Mouse (Mus musculus) embryonic facial prominence, embryonic 14.5 days (tissue): ENCODE results near the gene Fibin. TPM values are rescaled to one million over a fixed set of nuclear protein-coding genes. Genes with fewer than 3 reads are reported as not detected.
A peak's percentile ranks its signal among the peaks of the same experiment; 100 is the strongest.

Experiments used
- ATAC-seq: fragments of 200-750 bp; cut with Nextera tagmentation; 2 replicates; pipeline ENCODE4 v1.8.0; 2017; ENCODE audit warnings: low read depth, moderate number of reproducible peaks, moderate TSS enrichment
- DNase-seq: peaks from one replicate; pipeline ENCODE4 v3.0.0-alpha.2; 2015; ENCODE audit warnings: low spot score
- H3K27ac ChIP-seq: fragments of 300-500 bp; sonication (generic); replicated peaks from 2 replicates; pipeline ENCODE4 v1.5.1; 2014; ENCODE audit warnings: low read depth, mild to moderate bottlenecking, low read length, moderate library complexity
- H3K27me3 ChIP-seq: fragments of 300-500 bp; sonication (generic); replicated peaks from 2 replicates; pipeline ENCODE4 v1.6.1; 2014; ENCODE audit warnings: low read length; ENCODE audit not compliant: control insufficient read depth, insufficient read depth
- H3K36me3 ChIP-seq: fragments of 300-500 bp; sonication (generic); 2 replicates; pipeline ENCODE4 v1.6.1; 2014; ENCODE audit warnings: low read length, mixed read lengths; ENCODE audit not compliant: control insufficient read depth, insufficient read depth
- H3K4me1 ChIP-seq: fragments of 300-500 bp; sonication (generic); 2 replicates; pipeline ENCODE4 v1.6.1; 2014; ENCODE audit warnings: antibody characterized with exemption, low read length; ENCODE audit not compliant: control insufficient read depth, insufficient read depth
- H3K4me2 ChIP-seq: fragments of 300-500 bp; sonication (generic); 2 replicates; pipeline ENCODE4 v1.6.1; 2014; ENCODE audit warnings: low read depth, mild to moderate bottlenecking, low read length, moderate library complexity, mixed read lengths
- H3K4me3 ChIP-seq: fragments of 300-500 bp; sonication (generic); 2 replicates; pipeline ENCODE4 v1.5.1; 2014; ENCODE audit warnings: low read depth, mild to moderate bottlenecking, low read length
- H3K9ac ChIP-seq: fragments of 300-500 bp; sonication (generic); 2 replicates; pipeline ENCODE4 v1.6.1; 2014; ENCODE audit warnings: low read depth, mild to moderate bottlenecking, low read length, moderate library complexity, mixed read lengths
- H3K9me3 ChIP-seq: fragments of 300-500 bp; sonication (generic); 2 replicates; pipeline ENCODE4 v1.6.1; 2016; ENCODE audit warnings: low read length; ENCODE audit not compliant: control insufficient read depth
- WGBS: fragments of 180-500 bp; shearing (Covaris S2); extraction: QIAGEN DNeasy Blood & Tissue Kit; methylation state at CpG from one replicate; pipeline ENCODE4 v1.1.7; 2014; 5-methylcytosine and 5-hydroxymethylcytosine counted together
- polyA plus RNA-seq: library from polyadenylated mRNA; unstranded; fragments of >200 nt; fragmentation: Nextera tagmentation; extraction: Ambion mirVana; gene quantifications from 2 replicates; pipeline ENCODE4 v1.2.1, GENCODE M21; 2014

Gene Fibin
- 119 and 142 TPM in 2 replicates for polyA plus RNA-seq

- WGBS = under 1% methylated on average over 33 of the region's 33 CpGs
- peak within 1 kb of the TSS; percentile 54 for H3K4me2 ChIP-seq
- DNase-seq = peak; percentile 84
- H3K9ac ChIP-seq = peak within 1 kb of the TSS; percentile 77
- H3K9me3 ChIP-seq = no peaks in the 10 kb centered on the region
- H3K36me3 ChIP-seq = no peaks in the 10 kb centered on the region
- H3K4me3 ChIP-seq = peak within 1 kb of the TSS; percentile 52
- no peaks in the 10 kb centered on the region; the same call in 1 of the 2 replicates for H3K27me3 ChIP-seq
- peaks cover 3% of the 10 kb centered on the region for H3K4me1 ChIP-seq
- peak within 1 kb of the TSS; percentile 84 for H3K27ac ChIP-seq
- peak; percentile 86 for ATAC-seq
These were observed at the start of gene Fibin for GRCm38 (mm10) chr2:110362432-110363283. Fibin (minus strand) TSS chr2:110363183.

DNA sequence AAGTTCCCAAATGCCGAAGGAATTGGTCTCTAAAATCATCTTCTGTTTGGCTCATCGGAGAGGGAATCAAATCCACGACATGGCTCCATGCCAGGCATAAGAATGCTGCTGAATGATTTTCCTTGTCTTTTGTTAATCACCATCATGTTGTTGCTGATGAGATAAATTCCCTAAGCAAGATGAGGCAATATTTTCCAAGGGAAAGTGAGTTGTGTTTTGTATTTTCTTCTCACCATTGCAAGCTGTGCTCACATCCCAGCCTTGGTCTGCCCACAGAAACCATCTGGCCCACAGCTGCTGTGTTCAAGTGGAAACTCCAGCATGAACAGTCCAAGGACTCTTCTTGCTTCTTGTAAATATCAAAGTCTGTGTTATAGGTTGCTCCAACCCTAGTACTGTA, 48.4 kb upstream of the Fibin start:
- 54% methylated on average over 3 of the region's 3 CpGs for WGBS
- H3K4me3 ChIP-seq = no peak overlapping the region
- DNase-seq (peak; percentile 87), ATAC-seq (peak; percentile 90)
- no peaks in the 10 kb centered on the region for H3K4me1 ChIP-seq
- H3K9me3 ChIP-seq = no peaks in the 10 kb centered on the region
- H3K4me2 ChIP-seq = no peak overlapping the region
- no peaks in the 10 kb centered on the region for H3K36me3 ChIP-seq
- no peaks in the 10 kb centered on the region for H3K27me3 ChIP-seq
- H3K9ac ChIP-seq = no peak overlapping the region
- H3K27ac ChIP-seq = peak overlapping the region; percentile 69

DNA sequence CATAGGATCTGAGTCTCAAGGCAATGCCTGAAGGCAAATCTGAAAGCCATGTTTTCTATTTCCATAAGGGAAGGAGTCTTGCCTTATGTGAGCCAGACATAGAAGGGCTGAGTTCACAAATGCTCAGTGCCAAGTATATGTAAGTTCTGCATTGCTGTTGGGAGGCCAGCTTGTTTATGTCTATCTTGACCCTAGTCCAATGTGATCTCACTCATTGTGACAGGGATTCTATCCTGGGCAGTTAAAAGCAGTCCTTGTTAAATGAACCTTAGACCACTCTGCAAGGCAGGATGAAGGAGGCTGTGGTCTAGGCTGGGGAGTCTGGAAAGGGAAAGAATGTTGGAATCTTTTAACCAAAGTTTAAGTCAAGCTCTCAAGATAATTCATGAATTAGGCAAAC, 45.8 kb upstream of the Fibin start:
- H3K4me3 ChIP-seq = no peak overlapping the region
- H3K36me3 ChIP-seq = no peaks in the 10 kb centered on the region
- H3K27me3 ChIP-seq = no peaks in the 10 kb centered on the region
- H3K4me1 ChIP-seq = no peaks in the 10 kb centered on the region
- H3K9ac ChIP-seq = no peak overlapping the region
- no peak overlapping the region for H3K4me2 ChIP-seq
- DNase-seq = peak; percentile 60
- H3K9me3 ChIP-seq = no peaks in the 10 kb centered on the region
- H3K27ac ChIP-seq = no peak overlapping the region; the same call in 1 of the 2 replicates
- ATAC-seq = peak; percentile 12; the same call in 1 of the 2 replicates

DNA sequence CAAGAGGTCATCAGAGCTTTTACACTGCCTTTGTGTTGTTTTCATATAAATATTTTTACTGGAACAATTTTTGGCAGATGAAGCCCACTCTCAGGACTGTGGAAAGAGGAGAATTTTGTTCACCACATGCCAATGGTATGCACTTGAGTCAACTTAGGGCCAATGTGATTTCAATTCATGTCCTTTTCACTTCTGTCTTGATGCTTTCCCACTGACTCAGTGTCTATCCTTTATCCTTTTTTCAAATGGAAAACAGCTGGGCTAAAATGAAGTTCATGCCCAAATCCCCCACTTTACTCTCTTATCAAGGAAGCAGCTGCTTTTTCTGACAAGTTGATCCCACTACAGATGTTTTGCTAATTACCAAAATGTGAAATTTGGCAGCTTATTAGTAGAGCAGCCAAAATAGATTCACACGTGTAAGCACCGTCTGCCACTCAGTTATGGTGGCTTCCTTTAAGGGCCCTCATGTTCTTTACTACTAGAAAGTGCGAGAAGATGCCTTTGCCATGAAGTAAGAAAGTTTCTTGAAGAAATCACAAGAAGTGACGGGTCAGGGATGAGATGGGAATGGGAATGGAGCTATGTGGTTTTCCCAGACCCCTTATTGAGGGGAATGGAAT, 29.8 kb upstream of the Fibin start:
- ATAC-seq = peak; percentile 86; the same call in 1 of the 2 replicates
- WGBS = 58% methylated on average over 4 of the region's 4 CpGs

GRCm38 (mm10) chr2:110390736-110391409, 27.9 kb upstream of the Fibin start:
- Histone ChIP-seq H3K9ac (no peak overlapping the region), H3K4me1 (no peaks in the 10 kb centered on the region), H3K27ac (no peak overlapping the region), H3K4me3 (no peak overlapping the region), H3K27me3 (no peaks in the 10 kb centered on the region), H3K36me3 (no peaks in the 10 kb centered on the region), H3K4me2 (no peak overlapping the region), H3K9me3 (no peaks in the 10 kb centered on the region)
- peak; percentile 38 for DNase-seq
- ATAC-seq = peak; percentile 50; the same call in 1 of the 2 replicates
- WGBS = 62% methylated on average over 5 of the region's 5 CpGs

More for the DNA sequence above, 29.8 kb upstream of the Fibin start:
- Histone ChIP-seq H3K27ac (no peak overlapping the region), H3K36me3 (no peaks in the 10 kb centered on the region), H3K27me3 (no peaks in the 10 kb centered on the region), H3K4me2 (no peak overlapping the region), H3K9me3 (no peaks in the 10 kb centered on the region), H3K4me1 (no peaks in the 10 kb centered on the region; the same call in 1 of the 2 replicates), H3K9ac (no peak overlapping the region), H3K4me3 (no peak overlapping the region)
- DNase-seq = peak; percentile 81

GRCm38 (mm10) chr2:110379811-110380210, 16.8 kb upstream of the Fibin start:
- no peak overlapping the region for H3K9ac ChIP-seq
- no peak overlapping the region for H3K4me3 ChIP-seq
- H3K36me3 ChIP-seq = no peaks in the 10 kb centered on the region
- 45% methylated on average over 2 of the region's 2 CpGs for WGBS
- H3K27me3 ChIP-seq = no peaks in the 10 kb centered on the region
- DNase-seq (no peak), ATAC-seq (no peak)
- no peaks in the 10 kb centered on the region for H3K9me3 ChIP-seq
- H3K4me2 ChIP-seq = no peak overlapping the region
- no peak overlapping the region for H3K27ac ChIP-seq
- peaks cover 3% of the 10 kb centered on the region for H3K4me1 ChIP-seq

- H3K4me1 ChIP-seq = peaks cover 3% of the 10 kb centered on the region
- no peak overlapping the region for H3K4me3 ChIP-seq
- no peaks in the 10 kb centered on the region for H3K27me3 ChIP-seq
- ATAC-seq (no peak), DNase-seq (no peak)
- no peaks in the 10 kb centered on the region for H3K36me3 ChIP-seq
- H3K4me2 ChIP-seq = no peak overlapping the region
- no peaks in the 10 kb centered on the region for H3K9me3 ChIP-seq
- no peak overlapping the region for H3K9ac ChIP-seq
- WGBS = 85% methylated on average over 1 of the region's 1 CpGs
- no peak overlapping the region for H3K27ac ChIP-seq
These were observed 13.7 kb upstream of the Fibin start for GRCm38 (mm10) chr2:110376660-110377059.

- no peak for DNase-seq
- H3K4me2 ChIP-seq = no peak overlapping the region
- H3K4me1 ChIP-seq = peaks cover 3% of the 10 kb centered on the region
- no peaks in the 10 kb centered on the region for H3K36me3 ChIP-seq
- no peak for ATAC-seq
- WGBS = 68% methylated on average over 1 of the region's 1 CpGs
- no peak overlapping the region; the same call in 1 of the 2 replicates for H3K27ac ChIP-seq
- no peaks in the 10 kb centered on the region for H3K9me3 ChIP-seq
- no peak overlapping the region for H3K4me3 ChIP-seq
- H3K27me3 ChIP-seq = no peaks in the 10 kb centered on the region
- no peak overlapping the region for H3K9ac ChIP-seq
These were observed 12.5 kb upstream of the Fibin start for GRCm38 (mm10) chr2:110375475-110375874.
